Mouse (Mus musculus): ENCODE results near the gene Tmem270.

DNA sequence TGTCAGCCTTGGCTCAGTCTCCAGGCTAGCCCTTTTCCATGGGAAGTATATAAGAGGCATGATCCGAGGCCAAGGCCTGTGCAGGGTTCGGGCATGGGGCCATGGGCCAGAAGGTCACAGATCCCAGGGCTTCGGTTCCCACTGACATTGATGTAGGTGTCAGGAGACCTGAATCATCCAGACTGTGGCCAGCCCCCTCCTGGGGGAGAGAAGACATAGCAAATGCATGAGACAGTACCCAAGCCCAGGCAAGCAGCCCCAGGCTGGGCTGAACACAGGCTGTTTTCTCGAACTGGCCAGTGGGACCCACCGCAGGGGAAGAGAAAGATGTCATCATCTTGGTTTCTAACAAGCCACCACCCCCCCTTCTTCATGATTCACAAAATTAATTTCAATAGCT, 33.9 kb downstream of the Tmem270 start:
- TF ChIP-seq POLR2A (IDR thresholded peaks at IDR 0.05; ENCODE audit: borderline replicate concordance, extremely low read depth, low read depth, low read length): no peak
- no peak for TF ChIP-seq CTCF (IDR thresholded peaks at IDR 0.05; ENCODE audit: insufficient read depth, low read length)

All from lung, adult 2 months (tissue).